Mouse (Mus musculus): ENCODE results near the gene Cpa1. TPM values are rescaled to one million over a fixed set of nuclear protein-coding genes. Genes with fewer than 3 reads are reported as not detected.
A peak's percentile ranks its signal among the peaks of the same experiment; 100 is the strongest.

Cpa1 gene
- polyA plus RNA-seq, 1 experiment from 2014 or later = 5.4 TPM

GRCm38 (mm10) chr6:30687198-30687597 is 48.2 kb downstream of the Cpa1 start:
- Histone ChIP-seq H3K9me3 (ENCODE audit: control insufficient read depth, low read length) (no peaks in the 10 kb centered on the region), H3K36me3 (ENCODE audit: control insufficient read depth, insufficient read depth, low read length) (no peaks in the 10 kb centered on the region), H3K4me2 (ENCODE audit: low read depth, low read length) (no peak overlapping the region), H3K27ac (ENCODE audit: low read length) (no peak overlapping the region), H3K4me1 (replicated peaks; ENCODE audit: control insufficient read depth, insufficient read depth, low read length) (peaks cover 9% of the 10 kb centered on the region), H3K27me3 (ENCODE audit: control insufficient read depth, insufficient read depth, low read depth, low read length) (no peaks in the 10 kb centered on the region), H3K9ac (ENCODE audit: low read length) (no peak overlapping the region), H3K4me3 (ENCODE audit: low read length) (no peak overlapping the region)
- 85% methylated on average over 7 of the region's 7 CpGs for WGBS
- no peak for ATAC-seq (ENCODE audit: low read depth)

DNA sequence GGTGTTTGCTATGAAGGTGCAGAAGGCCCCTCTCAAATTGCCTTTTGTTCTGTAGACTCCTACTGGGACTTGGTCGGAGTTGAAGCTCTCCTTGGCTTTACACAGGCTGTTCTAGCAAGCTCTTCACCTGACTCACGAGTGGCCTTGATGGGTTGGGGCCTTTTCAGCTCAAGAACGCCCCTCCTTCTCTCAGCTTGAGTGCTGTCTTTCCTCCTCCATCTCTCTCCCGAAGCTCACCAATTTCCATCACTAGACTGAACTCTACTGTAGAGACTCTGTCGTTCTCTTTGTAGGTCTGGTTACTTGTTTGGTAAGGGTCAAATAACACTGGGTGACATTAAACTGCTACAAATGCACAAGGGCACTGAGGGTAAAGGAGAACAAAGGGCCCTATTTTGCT is 53.8 kb downstream of the Cpa1 start:
- Histone ChIP-seq H3K27me3 (ENCODE audit: control insufficient read depth, insufficient read depth, low read depth, low read length) (no peaks in the 10 kb centered on the region), H3K9me3 (ENCODE audit: control insufficient read depth, low read length) (no peaks in the 10 kb centered on the region), H3K27ac (ENCODE audit: low read length) (peak overlapping the region; percentile 91), H3K9ac (ENCODE audit: low read length) (peak overlapping the region; percentile 72), H3K4me1 (replicated peaks; ENCODE audit: control insufficient read depth, insufficient read depth, low read length) (peaks cover 8% of the 10 kb centered on the region), H3K4me2 (ENCODE audit: low read depth, low read length) (peak overlapping the region; percentile 64), H3K4me3 (ENCODE audit: low read length) (peak overlapping the region; percentile 55), H3K36me3 (ENCODE audit: control insufficient read depth, insufficient read depth, low read length) (no peaks in the 10 kb centered on the region)
- ATAC-seq (ENCODE audit: low read depth) = peak; percentile 0; the same call in 1 of the 2 replicates
- WGBS = 61% methylated on average over 5 of the region's 5 CpGs

DNA sequence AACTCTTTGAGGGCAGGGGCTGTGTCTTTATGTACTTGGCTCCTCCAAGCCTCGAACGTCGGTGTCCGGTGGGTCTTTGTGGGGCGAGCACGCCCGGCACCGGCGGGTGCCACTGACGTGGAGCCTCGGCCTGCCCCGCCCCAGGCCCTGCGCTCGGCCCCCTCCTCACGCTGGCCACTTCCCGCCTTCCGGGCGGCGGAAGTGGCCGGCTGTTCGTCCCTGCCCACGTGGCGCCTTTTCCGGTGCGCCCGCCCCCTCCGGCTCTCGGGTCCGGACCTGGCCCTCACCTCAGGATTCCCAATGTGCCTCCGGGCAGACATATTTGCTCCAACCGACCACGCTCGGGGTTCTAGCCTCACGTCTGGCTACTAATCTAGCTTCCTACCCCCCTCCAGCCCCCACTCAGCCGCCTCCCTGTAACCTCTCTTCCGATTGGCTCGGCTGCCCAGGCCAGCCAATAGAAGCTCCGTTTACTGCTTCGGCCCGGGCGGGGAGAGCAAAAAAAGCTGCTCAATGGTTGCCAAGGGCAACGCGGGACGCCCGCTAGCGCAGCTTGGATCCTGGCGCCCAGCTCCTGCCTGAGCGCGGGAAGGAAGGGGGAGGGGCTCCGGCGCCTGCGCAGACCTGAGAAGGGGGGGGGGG is 54.5 kb downstream of the Cpa1 start, which contains the start of gene Cep41:
Cep41 (minus strand) TSS at position 400 of the 642 bp plus-strand sequence.
- peak within 1 kb of the TSS; percentile 91 for H3K27ac ChIP-seq (ENCODE audit: low read length)
- H3K9ac ChIP-seq (ENCODE audit: low read length) = peak within 1 kb of the TSS; percentile 72
- H3K4me1 ChIP-seq (replicated peaks; ENCODE audit: control insufficient read depth, insufficient read depth, low read length) = peaks cover 10% of the 10 kb centered on the region
- under 1% methylated on average over 51 of the region's 52 CpGs for WGBS
- H3K4me3 ChIP-seq (ENCODE audit: low read length) = peak within 1 kb of the TSS; percentile 55
- H3K9me3 ChIP-seq (ENCODE audit: control insufficient read depth, low read length) = no peaks in the 10 kb centered on the region
- no peaks in the 10 kb centered on the region for H3K36me3 ChIP-seq (ENCODE audit: control insufficient read depth, insufficient read depth, low read length)
- H3K27me3 ChIP-seq (ENCODE audit: control insufficient read depth, insufficient read depth, low read depth, low read length) = no peaks in the 10 kb centered on the region
- peak; percentile 97 for ATAC-seq (ENCODE audit: low read depth)
- H3K4me2 ChIP-seq (ENCODE audit: low read depth, low read length) = peak within 1 kb of the TSS; percentile 64

DNA sequence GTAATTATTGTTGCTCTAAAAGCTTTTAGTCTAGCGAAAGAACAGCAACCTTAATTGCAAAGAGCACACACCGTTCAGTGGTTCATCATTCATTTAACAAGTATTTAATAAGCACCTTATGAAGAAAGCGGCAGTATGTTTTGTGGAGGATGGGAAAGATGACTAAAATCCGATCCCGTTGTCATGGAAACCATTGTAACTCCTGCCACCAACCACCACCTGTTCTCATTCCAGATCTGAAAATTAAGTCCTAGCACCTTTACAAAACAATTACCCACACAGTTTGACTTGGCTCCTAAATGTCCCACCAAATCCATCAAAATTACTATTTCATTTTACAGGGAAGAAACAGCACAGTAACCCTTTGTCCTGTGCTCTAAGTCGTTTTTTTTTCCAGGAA is 55.2 kb downstream of the Cpa1 start:
- ATAC-seq (ENCODE audit: low read depth) = no peak
- peak overlapping the region; percentile 55 for H3K4me3 ChIP-seq (ENCODE audit: low read length)
- peak overlapping the region; percentile 61 for H3K9ac ChIP-seq (ENCODE audit: low read length)
- H3K27ac ChIP-seq (ENCODE audit: low read length) = peak overlapping the region; percentile 45; the same call in 1 of the 2 replicates
- no peaks in the 10 kb centered on the region for H3K9me3 ChIP-seq (ENCODE audit: control insufficient read depth, low read length)
- WGBS = 44% methylated on average over 6 of the region's 6 CpGs
- peak overlapping the region; percentile 64 for H3K4me2 ChIP-seq (ENCODE audit: low read depth, low read length)
- peaks cover 10% of the 10 kb centered on the region for H3K4me1 ChIP-seq (replicated peaks; ENCODE audit: control insufficient read depth, insufficient read depth, low read length)
- no peaks in the 10 kb centered on the region for H3K27me3 ChIP-seq (ENCODE audit: control insufficient read depth, insufficient read depth, low read depth, low read length)
- no peaks in the 10 kb centered on the region for H3K36me3 ChIP-seq (ENCODE audit: control insufficient read depth, insufficient read depth, low read length)

Other genes with a start within 250 kb of the Cpa1 start
- 53.5 and 56.3 TPM in 2 replicates for gene Zc3hc1, start 248.2 kb upstream of the Cpa1 start, polyA plus RNA-seq (2015; fragmentation: Nextera tagmentation; extraction: Ambion mirVana)
- gene Klhdc10, start 237.3 kb upstream of the Cpa1 start, polyA plus RNA-seq (2015; fragmentation: Nextera tagmentation; extraction: Ambion mirVana) = 19.3 and 22.6 TPM in 2 replicates
- 33.9 and 38.5 TPM in 2 replicates for gene Tmem209, start 129.4 kb upstream of the Cpa1 start, polyA plus RNA-seq (2015; fragmentation: Nextera tagmentation; extraction: Ambion mirVana)
- 0.19 TPM in 1 of 2 replicates, not detected in the other for gene Ssmem1, start 129.4 kb upstream of the Cpa1 start, polyA plus RNA-seq (2015; fragmentation: Nextera tagmentation; extraction: Ambion mirVana)
- gene Cpa2, start 97.6 kb upstream of the Cpa1 start, polyA plus RNA-seq (2015; fragmentation: Nextera tagmentation; extraction: Ambion mirVana) = 5.2 and 6.0 TPM in 2 replicates
- gene Cpa4, start 70.8 kb upstream of the Cpa1 start, polyA plus RNA-seq (2015; fragmentation: Nextera tagmentation; extraction: Ambion mirVana) = 0.08 TPM in 2 replicates
- gene Cpa5, start 28.2 kb upstream of the Cpa1 start, polyA plus RNA-seq (2015; fragmentation: Nextera tagmentation; extraction: Ambion mirVana) = 0.33 TPM in 1 of 2 replicates, not detected in the other
- gene Cep41, start 54.5 kb downstream of the Cpa1 start, polyA plus RNA-seq (2015; fragmentation: Nextera tagmentation; extraction: Ambion mirVana) = 15.6 and 16.0 TPM in 2 replicates
- 1,483 and 1,593 TPM in 2 replicates for gene Mest, start 84.3 kb downstream of the Cpa1 start, polyA plus RNA-seq (2015; fragmentation: Nextera tagmentation; extraction: Ambion mirVana)

Data from lung, embryonic 16.5 days (tissue).